Mouse (Mus musculus): ENCODE measurements around the gene Rsph4a. TPM values are rescaled to one million over a fixed set of nuclear protein-coding genes. Genes with fewer than 3 reads are reported as not detected.
"Not testable (repeated sequence)": the region's sequence is repeated elsewhere in the genome, so short reads cannot be mapped to it uniquely, and the experiment has no call there.

Rsph4a gene
- total RNA-seq (2017) = not detected in 2 replicates

DNA sequence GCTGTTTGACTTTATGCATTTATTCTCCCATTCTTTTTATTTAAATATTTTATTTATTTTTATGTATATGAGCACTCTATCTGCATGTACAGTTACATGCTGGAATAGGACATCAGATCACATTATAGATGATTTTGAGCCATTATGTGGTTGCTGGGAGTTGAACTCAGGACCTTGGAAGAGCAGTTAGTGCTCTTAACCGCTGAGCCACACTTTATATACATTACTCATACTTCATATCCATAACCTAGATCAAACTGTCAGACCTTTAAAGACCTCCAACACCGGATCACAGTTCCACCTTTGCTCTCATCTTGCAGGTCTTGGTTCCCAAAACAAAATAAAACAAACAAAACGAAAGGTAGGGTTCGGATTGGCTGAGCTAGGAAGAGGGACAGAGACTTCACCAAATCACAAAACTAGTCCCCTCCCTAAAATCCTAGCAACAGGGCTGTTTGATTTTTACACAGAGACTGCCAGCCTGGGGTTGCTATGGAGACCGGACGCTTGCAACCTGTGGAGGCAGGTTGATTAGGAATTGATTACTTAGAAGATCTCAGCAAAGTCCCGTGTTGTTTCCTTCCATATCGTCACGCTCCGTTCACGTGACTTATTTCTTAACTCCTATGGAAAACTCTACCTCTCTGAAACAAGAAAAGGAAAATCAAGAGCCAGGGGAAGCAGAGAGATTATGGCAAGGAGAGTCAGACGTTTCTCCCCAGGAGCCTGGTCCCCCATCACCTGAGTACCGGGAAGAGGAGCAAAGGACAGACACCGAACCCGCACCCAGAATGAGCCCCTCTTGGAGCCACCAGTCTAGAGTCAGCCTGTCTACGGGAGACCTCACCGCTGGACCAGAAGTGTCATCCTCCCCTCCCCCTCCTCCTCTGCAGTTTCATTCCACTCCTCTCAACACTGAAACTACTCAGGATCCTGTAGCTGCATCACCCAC lies at the start of gene Rsph4a:
Rsph4a (plus strand) TSS at position 582 of the 952 bp plus-strand sequence.
- ATAC-seq (ENCODE audit: extremely low read depth, insufficient number of reproducible peaks, low FRiP score, poor library complexity, severe bottlenecking) = no peak

DNA sequence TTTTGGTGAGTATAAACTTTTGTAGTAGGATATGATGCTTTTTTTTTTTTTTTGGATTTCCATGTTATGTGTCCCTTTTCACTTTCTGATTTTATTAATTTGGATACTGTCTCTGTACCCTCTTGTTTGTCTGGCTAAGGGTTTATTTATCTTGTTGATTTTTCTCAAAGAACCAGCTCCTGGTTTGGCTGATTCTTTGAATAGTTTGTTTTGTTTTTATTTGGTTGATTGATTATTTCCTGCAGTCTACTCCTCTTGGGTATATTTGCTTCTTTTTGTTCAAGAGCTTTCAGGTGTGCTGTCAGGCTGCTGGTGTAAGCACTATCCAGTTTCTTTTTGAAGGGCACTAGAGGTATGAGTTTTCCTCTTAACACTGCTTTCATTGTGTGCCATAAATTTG lies 47.5 kb upstream of the Rsph4a start, which contains the start of gene Sult3a1:
Sult3a1 (plus strand) TSS at position 301 of the 400 bp plus-strand sequence.
- ATAC-seq (ENCODE audit: extremely low read depth, insufficient number of reproducible peaks, low FRiP score, poor library complexity, severe bottlenecking) = no peak

DNA sequence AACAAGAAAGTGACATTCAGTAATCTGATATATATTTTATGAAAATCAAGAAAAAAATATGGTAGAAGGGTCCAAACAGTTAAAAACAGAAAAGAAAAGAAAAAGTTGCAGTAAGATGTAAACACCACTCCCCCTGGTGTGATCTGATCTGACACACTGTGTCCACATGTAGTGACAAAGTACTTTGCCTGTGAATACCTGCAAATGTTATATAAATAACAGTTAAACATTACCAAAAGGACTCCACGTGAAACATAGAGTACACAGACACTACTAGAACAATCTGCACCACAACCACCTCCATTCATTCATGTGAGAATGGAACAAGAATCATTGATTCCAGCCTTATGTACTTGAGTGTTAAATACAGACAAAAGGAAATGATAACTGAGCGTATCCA lies 38.9 kb upstream of the Rsph4a start:
- ATAC-seq (ENCODE audit: extremely low read depth, insufficient number of reproducible peaks, low FRiP score, poor library complexity, severe bottlenecking) = no peak

DNA sequence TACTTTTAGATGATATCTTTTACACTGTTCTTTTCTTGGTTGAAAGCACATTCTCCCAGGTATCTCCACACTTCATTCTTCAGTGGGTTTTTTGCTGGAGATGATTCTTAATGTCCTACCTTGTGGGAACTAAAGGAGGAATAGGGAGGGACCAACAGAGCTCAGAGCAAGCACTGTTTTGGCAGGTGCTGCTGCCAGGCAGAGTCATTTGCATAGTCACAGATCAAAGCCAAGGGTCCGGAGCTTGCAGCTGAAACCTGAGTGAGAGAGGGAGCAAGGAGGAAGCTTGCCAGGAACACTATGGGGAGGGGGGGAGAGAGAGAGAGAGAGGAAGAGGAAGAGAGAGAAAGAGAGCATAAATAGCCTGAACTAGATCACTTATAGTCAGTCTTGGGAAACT lies 34.5 kb upstream of the Rsph4a start:
- no peak for ATAC-seq (ENCODE audit: extremely low read depth, insufficient number of reproducible peaks, low FRiP score, poor library complexity, severe bottlenecking)

DNA sequence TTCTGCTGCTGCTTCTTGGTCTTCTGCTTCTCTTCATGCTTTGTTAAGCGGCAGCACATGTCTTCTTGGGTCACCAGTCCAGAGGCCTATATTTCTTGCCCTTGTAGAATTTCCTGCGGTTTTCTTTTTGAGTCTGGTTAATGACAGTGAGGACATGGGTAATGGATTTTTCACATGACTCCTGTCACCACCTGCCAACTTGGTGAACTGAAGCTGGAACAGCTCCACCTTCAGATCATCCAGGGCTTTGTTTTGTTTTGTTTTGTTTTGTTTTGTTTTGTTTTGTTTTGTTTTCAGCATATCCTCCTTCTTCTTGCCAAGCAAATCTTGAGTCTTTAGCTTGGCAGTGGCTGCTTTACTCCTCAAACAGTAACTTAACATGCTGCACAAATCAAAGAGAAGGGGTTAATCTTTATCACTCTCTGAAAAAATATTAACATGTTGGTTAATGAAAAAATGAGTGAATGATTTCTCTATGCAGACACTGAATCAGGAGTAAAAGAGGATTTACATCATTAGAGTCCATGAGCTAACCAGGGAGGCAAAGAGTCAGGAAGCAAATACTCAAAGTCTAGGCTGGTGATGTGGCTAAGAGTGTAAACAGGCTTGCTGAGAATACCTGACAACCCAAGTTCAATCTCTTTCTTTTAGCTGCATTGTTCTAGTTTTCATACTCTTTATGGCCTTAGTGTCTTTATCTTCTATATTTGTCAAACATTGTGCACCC lies 32.1 kb upstream of the Rsph4a start:
- no peak for ATAC-seq (ENCODE audit: extremely low read depth, insufficient number of reproducible peaks, low FRiP score, poor library complexity, severe bottlenecking)

DNA sequence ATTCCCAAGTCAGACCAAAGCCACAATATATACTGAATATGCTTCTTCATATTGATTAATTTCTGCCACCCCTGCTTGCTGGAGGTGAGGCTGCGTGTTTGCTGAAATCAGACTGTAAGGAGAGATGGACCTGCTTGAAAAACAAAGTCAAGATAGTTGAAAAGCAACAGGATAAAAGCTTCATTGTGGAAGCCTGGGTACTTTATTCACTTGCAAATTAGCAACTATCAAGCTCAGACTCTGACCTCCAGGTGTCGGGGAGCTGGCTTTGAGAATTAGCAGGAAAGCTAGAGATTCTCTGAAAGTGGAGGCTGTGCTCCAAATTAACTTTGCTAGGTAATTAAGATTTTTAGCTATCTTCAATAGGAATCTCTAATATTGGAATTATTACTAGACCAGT lies 22.5 kb upstream of the Rsph4a start:
- ATAC-seq (ENCODE audit: extremely low read depth, insufficient number of reproducible peaks, low FRiP score, poor library complexity, severe bottlenecking) = not testable (repeated sequence)

DNA sequence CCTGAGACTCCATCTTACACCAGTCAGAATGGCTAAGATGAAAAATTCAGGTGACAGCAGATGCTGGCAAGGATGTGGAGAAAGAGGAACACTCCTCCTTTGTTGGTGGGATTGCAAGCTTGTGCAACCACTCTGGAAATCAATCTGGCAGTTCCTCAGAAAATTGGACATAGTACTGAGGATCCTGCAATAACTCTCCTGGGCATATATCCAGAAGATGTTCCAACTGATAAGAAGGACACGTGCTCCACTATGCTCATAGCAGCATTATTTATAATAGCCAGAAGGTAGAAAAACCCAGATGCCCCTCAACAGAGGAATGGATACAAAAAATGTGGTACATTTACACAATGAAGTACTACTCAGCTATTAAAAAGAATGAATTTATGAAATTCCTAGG lies 3.4 kb upstream of the Rsph4a start:
- not testable (repeated sequence) for ATAC-seq (ENCODE audit: extremely low read depth, insufficient number of reproducible peaks, low FRiP score, poor library complexity, severe bottlenecking)

DNA sequence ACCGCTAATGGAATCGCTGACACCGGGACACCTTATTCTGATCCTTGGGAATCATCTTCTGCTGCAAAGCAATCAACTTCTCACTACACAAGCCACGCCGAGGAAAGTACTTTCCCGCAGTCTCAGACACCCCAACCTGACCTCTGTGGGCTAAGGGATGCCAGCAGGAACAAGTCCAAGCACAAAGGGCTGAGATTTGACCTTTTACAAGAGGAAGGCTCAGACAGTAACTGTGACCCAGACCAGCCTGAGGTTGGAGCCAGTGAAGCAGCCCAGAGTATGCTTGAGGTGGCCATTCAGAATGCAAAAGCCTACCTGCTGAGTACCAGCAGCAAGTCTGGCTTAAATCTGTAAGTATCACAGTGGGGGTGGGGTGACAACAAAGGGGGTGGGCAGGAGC lies 578 bp downstream of the Rsph4a start:
- ATAC-seq (ENCODE audit: extremely low read depth, insufficient number of reproducible peaks, low FRiP score, poor library complexity, severe bottlenecking) = no peak

DNA sequence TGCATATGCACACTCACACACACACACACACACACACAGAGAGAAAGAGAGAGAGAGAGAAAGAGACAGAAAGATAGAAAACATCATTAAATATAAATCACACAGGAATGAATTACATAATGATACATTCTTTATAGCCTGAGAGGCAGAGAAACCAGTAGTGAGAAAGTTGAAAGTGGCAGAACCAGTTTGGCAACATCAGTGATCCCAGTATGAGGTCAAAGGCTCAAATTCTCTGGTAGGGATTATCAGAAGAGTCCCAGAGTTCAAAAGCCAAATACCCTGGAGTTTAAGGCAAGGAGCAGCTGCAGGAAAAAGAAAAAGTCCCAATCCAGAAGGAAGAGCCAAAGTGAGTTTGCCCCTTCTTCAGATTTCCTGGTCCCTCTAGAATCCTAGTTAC lies 35.8 kb downstream of the Rsph4a start:
- ATAC-seq (ENCODE audit: extremely low read depth, insufficient number of reproducible peaks, low FRiP score, poor library complexity, severe bottlenecking) = no peak

DNA sequence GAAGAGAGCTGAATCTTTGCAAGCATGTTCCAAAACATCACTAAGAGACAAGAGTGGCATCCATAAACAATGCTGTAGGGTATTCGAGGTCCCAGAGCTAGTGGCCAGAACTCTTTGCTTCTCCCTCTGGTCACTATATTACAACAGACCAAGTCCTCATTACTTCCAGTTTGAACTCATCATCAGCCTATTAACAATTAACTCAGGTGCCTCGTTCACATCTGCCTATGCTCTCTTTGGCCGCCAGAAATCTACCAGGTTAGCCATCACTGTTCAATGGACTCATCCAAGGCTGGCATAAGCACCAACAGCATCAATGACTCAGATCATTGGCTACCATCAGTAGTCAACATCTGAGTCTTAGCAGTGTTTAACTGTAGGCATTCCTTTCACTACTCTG lies 40.5 kb downstream of the Rsph4a start:
- ATAC-seq (ENCODE audit: extremely low read depth, insufficient number of reproducible peaks, low FRiP score, poor library complexity, severe bottlenecking) = no peak

DNA sequence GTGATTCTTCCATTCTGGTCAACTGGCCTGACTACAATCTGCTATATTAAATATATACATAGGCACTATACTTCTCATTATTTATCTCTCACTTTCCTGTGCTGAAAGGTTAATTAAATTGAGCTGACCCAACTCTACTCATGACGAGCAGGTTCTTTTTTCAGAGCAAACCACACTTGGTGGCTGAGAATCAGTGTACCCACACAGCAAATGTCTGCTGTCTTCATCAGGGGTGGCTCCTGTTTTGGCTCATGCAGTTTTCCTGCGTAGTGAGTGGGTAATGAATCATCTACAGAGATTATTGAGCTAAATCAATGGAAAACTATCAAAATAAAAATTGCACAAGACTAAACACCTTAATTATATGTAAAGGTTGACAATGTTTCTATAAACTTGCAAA lies 41.4 kb downstream of the Rsph4a start:
- ATAC-seq (ENCODE audit: extremely low read depth, insufficient number of reproducible peaks, low FRiP score, poor library complexity, severe bottlenecking) = no peak

DNA sequence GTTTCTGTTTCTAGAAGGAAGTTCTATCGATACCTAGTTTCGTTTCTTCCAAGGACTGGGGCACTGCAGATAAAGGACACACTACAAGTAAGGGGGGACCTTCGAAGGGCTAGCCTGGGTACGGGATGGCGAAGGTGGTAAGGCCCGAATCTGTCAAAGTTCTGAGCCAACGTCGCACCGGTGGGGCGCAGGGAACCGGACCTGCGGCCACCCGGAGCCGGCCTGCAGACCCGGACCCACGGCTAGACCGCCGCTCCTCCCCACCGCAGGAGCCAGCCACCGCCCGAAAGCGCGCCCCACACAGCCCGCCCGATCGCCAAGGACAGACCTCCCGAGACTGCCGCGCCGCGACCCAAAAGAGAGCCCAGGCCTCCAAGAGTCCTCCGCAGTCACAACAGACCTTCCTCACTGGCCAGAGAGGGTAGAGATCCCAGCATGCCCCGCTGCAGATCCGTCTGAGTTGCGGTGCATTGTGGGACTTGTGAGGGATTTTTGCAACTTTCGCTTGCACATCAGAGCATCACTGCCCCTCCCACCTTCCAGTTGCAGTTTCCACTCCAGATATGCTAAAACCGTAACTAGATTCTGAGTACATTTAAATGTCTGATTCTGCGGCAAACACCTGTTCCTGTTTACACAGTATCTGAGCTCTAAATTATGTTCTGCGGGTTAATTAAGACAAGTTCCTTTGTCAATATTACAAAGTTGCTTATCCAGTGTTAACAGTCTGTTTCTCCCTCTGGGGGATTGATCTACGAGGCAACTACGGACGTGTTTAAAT lies 46.1 kb downstream of the Rsph4a start, which contains the start of gene Zup1:
Zup1 (minus strand) TSS at position 467 of the 781 bp plus-strand sequence.
- peak; percentile 100 for ATAC-seq (ENCODE audit: extremely low read depth, insufficient number of reproducible peaks, low FRiP score, poor library complexity, severe bottlenecking)

DNA sequence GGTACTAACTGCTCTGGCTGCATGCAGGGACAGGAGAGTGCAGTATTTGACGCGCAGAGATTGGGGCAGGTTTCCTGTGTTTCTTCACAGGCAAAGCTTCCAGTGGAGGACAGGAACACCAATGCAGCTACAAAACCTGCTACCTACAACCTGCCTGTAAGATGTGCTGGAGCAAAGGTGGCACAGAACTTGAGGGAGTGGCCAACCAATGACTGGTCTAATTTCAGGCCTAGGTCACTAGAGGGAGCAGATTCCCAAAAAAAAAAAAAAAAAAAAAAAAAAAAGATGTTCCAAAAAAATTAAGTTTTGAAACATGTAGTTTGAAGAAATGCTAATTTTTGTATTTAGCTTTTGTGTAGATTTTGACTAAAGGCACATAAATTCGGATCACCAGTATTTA lies 47.6 kb downstream of the Rsph4a start:
- no peak for ATAC-seq (ENCODE audit: extremely low read depth, insufficient number of reproducible peaks, low FRiP score, poor library complexity, severe bottlenecking)

Other genes starting within 250 kb of the Rsph4a start
- not detected in 2 replicates for gene Sult3a2, start 118.4 kb upstream of the Rsph4a start, total RNA-seq (2017)
- gene Sult3a1, start 47.4 kb upstream of the Rsph4a start, total RNA-seq (2017) = not detected in 2 replicates
- gene Zup1, start 46.2 kb downstream of the Rsph4a start, total RNA-seq (2017) = 88.9 and 92.9 TPM in 2 replicates
- 34.7 and 45.9 TPM in 2 replicates for gene Rwdd1, start 114.5 kb downstream of the Rsph4a start, total RNA-seq (2017)
- not detected in 2 replicates for gene Trappc3l, start 132.5 kb downstream of the Rsph4a start, total RNA-seq (2017)
- gene Calhm4, start 139.2 kb downstream of the Rsph4a start, total RNA-seq (2017) = not detected in 2 replicates
- gene Calhm5, start 191.4 kb downstream of the Rsph4a start, total RNA-seq (2017) = not detected in 2 replicates
- gene Calhm6, start 222.9 kb downstream of the Rsph4a start, total RNA-seq (2017) = 7.3 and 7.6 TPM in 2 replicates

All from neutrophil, adult 5-6 weeks (primary cell).